Mouse (Mus musculus): ENCODE measurements around the gene Rnf111. TPM values are rescaled to one million over a fixed set of nuclear protein-coding genes. Genes with fewer than 3 reads are reported as not detected.
"Not testable (repeated sequence)": the region's sequence is repeated elsewhere in the genome, so short reads cannot be mapped to it uniquely, and the experiment has no call there.

Gene Rnf111
- total RNA-seq (2021): 10 to 100 TPM; 15.8 to 20.1 TPM
- long read RNA-seq, experiment 1, partial matches to known transcripts: 8 of 19 reads
- long read RNA-seq, experiment 1, other reads (novel, unspliced or antisense): 11 of 19 reads
- long read RNA-seq, experiment 2, partial matches to known transcripts: 4 of 12 reads
- long read RNA-seq, experiment 2, other reads (novel, unspliced or antisense): 7 of 12 reads

DNA sequence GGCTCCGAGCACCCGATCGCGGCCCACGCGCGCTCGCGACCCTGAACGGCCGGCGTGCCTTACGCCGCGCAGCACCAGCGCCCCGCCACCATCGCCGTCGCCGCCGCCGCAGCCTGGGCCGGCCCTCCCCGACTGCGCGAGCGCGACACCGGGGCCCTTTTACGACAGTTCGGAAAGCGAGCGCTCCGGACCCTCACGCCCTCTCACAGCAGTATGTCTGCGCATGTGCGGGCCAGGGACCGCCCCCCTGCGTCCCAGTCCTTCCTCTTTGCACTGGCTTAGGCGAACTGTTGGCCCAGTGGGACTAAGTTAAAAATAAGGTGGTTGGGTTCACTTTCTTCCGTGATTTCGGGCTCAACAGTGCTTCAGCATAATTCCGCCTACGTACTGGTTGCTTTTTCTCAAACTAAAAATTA, at the start of gene Rnf111:
Gene Rnf111, minus strand, starts transcription at position 100 of the 416 bp plus-strand sequence.
- peak; percentile 98 for DNase-seq

DNA sequence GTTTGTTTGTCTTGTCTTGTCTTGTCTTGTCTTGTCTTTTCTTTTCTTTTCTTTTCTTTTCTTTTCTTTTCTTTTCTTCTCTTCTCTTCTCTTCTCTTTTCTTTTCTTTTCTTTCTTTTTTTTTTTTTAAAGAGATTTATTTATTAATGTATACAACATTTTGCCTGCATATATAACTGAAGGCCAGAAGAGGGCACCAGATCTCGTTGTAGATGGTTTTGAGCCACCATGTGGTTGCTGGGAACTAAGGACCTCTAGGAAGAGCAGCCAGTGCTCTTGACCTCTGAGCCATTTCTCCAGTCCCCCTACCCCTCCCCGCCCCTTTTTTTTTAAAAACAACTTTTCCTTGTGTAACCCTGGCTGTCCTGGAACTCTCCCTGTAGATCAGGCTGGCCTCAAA, 48.7 kb upstream of the Rnf111 start:
- DNase-seq: not testable (repeated sequence)

DNA sequence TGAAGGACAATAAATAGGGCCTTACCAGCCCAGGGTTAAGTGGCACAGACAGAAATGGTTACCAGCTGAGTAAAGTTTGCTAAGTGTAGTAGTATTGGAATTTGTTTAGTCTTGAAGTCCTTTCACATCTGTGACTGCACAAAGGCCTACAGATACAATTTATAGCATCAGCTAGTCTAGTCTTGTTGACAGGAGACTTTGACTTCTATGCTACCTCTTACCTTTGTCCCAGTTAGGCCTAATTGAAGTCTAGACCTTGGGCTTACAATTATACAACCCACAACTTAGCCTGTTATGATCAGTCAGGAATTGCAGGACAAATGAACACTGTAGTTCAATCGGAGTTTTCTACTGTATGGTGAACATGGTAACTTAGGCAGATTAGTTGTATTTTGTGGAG, 48.0 kb upstream of the Rnf111 start:
- DNase-seq: no peak

DNA sequence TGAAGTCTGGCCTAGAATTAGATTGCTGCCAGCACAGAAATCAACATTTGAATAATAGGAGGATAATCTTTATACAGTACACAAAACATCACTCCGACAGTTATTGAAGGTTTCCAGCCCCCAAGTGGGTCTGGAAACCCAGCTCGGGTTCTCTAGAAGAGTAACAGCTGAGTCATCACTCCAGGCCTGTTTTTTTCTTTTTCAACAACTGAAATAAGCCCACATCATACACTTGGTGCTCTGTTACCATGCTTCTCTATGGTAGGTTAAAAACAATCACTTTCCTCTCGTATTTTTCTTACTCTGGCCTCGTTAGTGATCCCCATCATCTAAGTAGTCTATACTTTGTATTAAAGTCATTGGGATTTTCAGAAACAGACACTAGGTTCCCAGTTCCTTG, 44.8 kb upstream of the Rnf111 start:
- no peak for DNase-seq

DNA sequence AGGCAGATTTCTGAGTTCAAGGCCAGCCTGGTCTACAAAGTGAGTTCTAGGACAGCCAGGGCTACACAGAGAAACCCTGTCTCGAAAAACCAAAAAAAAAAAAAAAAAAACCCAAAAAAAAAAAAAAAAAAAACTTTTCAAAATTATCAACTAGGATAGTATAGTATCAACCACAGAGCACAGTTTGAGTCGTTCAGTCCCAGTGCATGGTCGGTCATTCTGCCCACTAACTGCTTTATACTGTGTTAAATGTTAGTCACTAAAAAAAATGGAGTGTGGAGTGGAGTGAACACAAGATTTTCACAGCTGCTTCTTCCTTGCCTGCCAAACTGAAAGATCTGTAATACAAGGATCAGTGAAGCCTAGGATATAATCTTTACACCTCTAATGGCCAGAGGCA, 43.1 kb upstream of the Rnf111 start:
- not testable (repeated sequence) for DNase-seq

DNA sequence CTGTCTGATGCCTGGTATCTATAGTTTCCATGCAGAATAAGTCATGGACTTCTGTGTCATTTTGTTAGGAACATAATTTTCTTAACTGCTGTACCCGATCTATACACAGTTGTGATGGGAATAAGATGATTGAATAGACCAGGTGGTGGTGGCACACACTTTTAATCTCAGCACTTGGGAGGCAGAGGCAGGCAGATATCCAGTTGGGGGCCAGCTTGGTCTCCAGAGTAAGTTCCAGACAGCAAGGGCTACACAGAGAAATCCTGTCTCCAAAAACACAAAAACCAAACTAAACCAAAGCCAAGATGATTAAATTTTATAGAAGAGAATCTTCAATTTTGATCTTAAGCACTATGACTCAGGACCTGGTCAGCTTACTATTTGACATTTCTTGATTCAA, 41.3 kb upstream of the Rnf111 start:
- DNase-seq: no peak

DNA sequence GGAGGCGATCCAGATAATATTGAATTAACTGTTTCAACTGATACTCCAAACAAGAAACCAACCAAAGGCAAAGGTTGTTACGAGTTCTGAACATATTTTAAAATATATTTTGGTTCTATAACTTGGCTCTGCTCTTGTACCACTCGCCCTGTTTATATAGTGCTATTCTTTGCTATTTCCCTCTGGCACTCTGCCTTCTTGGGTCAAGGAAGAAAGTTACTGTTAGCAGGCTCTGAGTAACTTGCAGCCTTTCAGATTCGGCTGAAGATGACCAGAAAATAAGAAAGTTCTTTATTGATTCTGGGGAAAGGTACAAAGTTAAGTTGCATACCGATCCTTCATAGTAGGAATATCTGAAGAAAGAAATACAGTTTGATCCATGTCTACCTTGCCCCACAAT, 40.5 kb upstream of the Rnf111 start:
- DNase-seq: no peak

DNA sequence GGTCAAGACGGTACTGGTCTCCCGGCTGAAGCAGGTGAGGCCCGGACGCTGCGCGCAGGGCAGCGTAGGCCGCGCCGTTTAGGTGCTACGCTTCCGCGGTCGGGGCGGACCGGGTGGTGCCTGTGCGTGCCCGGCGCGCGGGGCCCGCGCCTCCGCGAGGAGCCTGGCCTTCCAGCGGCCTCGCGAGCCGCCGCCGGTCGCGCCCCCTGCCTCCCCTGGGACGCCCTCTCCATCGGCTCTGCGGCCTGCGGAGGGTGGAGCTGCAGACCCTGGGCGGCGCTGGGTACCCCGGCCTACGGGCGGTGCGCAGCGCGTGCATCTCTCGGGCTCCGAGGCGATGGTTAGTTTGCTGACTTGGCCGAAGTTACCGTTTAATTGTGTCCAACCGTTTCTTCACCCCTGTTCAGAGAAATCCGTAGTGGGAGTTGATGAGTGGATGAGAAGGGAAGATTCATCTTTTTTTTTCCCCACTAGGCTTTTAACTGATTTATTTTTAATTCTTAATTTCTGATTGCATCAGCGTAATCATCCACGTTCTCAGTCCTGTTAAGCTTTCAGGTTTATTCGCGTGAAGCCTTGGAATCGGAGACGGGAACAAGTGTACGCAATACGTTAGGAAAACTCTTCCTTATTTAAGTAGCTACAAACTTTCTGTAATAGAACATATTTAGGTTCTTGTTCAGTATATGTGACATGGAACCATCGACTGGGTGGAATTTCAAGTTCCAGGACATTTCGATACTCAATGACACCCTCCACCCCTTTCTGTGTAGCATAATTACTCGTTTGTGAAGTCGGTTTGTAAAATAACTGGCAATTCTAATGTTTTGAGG, 39.7 kb upstream of the Rnf111 start:
- DNase-seq: peak; percentile 71

DNA sequence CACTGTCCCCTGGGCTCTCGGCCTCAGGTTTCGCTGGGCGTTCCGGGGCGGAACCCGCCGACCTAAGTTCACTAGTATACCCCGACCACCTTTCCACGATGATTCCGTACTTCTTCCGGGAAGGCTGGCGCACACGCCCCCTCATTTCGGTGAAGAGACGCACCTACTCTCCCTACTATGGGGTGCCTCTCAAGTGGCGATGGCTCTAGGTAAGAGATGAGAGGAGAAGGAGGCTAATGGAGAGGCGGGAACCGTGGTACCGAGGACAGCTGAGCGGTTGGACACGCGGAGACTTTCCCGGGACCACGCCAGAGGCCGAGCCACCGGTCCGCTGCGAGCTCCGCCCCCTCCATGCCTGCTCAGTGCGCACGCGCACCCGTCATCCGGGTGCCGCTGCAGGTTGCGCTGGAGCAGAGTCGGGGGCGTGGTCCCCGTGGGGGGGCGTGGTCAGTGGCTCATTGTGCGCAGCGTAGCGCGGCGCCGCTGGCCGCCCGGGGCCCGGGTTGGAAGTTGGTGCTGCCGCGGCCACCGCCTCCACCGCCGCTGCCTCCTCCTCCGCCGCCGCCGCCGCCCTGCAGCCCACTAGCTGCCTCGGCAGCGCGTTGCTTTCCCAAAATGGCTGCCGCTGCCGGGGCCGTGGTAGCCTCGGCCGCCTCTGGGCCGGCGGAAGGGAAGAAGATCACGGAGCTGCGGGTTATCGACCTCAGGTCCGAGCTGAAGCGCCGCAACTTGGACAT, 38.9 kb upstream of the Rnf111 start, which contains the start of gene Sltm:
Gene Sltm, plus strand, starts transcription at position 450 of the 737 bp plus-strand sequence.
- DNase-seq: peak; percentile 100

DNA sequence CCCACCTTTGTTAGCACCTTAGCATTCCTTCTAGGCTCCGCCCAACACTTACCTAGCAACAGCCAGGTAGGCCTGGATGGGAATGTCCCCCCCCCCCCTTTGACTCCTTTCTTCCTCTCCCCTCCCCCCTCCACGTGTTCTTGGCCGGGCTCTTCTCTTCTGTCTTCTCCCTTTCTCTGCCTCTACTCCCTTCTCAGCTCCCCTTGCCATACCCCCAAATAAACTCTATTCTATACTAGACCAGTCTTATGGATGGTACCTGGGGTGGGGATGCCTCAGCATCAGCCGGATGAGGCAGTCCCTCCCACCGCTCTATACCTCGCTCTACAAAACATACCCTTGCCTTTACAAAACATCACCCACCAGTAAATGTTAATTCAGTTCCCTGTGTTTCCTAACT, 38.1 kb upstream of the Rnf111 start:
- DNase-seq: no peak

DNA sequence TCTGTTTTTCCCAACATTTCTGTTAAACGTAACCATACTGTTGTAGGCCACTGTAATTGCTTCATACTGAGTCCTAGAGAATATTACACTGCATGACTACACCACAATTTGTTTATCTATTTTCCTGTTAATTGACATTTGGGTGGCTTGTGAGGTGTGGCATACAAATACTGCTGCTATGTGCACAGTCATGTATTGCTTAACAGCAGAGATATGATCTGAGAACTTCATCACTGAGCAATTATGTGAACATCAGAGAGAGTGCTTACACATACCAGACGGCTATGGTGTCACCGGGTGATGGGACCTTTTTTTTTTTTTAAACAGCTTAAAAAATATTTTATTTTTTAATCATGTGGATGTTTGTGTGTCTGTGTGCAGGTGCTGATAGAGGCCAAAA, 29.8 kb upstream of the Rnf111 start:
- DNase-seq: no peak

DNA sequence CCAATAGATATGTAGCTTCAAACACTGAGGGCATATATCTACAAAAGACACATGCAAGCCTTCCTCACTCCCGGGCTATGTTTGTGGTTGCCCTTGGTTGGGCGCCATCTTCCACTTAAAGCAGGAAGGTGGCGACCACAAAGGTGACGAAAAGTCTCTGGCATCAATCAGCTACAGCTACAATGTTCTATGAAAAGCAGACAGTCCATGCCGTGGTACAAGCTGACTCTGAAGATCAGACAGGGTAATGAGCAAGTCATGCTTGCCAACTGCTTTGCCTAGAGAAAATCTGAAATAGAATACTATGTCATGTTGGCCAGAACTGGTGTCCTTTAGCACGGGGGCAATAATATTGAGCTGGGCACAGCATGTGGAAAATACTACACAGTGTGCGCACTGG, 20.8 kb upstream of the Rnf111 start:
- DNase-seq: peak; percentile 4

DNA sequence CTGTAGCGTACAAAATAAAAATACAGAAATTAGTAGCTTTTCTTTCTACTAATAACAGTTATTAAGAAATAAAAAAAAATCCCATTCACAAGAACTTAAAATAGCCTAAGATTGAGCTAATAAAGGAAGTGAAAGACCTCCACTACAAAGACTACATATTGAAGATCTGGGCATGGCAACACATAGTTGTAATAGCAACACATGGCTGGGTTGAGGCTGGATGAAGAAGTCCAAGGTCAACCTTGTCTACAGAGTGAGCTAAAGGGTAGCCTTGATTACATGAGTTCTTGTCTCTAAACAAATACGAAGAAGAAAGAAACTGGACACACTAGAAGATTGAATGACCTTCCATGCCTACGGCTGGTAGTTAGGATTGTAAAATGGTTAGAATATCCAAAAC, 20.3 kb upstream of the Rnf111 start:
- no peak for DNase-seq

DNA sequence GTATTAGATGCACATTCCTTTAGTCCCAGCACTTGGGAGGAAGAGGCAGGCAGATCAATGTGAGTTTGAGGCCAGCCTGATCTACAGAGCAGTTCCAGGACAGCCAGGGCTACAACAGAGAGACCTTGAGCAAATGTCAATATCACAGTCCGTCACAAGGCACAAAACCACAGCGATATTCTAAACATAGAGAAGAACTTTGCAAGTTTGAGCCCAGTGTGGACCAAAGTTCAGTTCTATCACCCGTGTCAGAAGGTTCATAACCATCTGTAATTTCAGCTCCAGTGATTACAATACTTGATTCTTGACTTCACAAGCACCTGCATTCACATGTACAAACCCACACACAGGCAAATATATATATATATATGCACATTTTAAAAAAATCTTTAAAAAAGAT, 17.1 kb upstream of the Rnf111 start:
- DNase-seq: no peak

DNA sequence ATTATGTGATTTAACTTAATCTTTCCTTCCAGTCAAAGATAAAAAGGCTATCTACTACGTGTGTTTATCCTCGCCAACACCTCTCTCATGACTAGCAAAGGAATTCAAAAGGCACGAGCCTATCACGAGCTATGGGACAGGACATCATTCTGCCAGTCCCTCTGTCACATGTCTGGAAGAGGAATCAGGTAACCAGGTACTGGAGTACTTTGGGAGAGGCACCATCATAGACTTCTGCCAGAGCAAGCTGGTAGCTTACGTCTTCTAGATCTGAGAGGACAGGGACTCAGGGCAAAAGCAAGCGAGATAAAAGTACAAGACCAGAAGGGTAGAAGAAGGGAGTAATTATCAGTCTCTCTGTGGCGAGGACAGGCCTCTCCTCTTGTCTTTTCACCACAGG, 8.2 kb upstream of the Rnf111 start:
- no peak for DNase-seq

DNA sequence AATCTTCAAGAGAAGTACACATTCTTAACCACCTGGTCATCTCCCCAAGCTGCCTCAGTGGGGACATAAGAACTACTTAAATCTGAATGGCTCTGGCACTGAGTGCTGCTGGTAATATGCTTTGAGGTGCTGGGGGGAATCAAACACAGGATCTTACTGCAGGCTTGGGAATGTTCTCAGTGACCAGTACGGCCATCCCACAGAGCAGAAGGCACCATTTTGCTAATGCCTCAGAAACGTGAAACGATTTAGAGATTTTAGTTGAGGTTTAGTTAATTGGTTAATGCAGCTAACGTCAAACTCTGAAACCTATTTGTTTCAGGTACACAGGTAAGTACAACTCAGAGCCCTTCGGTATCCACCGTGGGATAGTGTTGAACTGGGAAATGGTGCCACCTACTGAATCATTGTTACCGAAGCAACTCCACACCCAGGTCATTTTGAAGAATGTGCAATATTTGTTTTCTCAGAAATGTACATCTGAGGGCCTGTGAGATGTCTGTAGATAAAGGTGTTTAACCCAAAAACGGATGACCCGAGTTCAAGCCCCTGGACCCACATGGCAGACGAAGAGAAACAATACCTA, 7.6 kb upstream of the Rnf111 start:
- no peak for DNase-seq

DNA sequence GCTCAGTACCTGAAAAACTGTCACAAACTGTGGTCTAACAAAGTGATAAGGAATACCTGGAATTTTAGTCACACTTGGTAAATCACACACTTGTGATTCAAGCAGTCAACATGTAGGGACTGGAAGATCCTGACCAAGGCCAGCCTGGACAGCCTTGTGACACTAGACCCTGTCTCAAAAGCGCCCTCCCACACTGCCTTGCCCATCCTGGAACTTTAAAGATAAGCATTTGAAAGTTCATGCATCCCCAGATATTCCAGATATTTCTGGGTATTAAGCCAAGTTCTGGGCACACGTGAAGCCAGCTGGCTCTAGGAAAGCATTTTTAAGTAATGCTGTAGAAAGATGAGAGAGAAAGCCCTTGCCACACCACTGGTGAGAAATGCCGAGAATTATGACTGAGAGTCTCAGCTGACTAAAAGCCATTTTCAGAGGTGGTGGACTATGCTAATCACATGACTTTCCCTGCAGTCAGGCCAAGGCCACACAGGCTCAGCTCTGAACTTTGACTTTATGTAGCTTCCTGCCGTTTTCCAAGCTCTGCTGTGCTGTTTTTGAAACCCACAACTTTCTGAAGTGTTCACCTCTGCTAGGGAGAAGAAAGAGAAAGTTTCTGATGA, 6.5 kb upstream of the Rnf111 start:
- DNase-seq: no peak

DNA sequence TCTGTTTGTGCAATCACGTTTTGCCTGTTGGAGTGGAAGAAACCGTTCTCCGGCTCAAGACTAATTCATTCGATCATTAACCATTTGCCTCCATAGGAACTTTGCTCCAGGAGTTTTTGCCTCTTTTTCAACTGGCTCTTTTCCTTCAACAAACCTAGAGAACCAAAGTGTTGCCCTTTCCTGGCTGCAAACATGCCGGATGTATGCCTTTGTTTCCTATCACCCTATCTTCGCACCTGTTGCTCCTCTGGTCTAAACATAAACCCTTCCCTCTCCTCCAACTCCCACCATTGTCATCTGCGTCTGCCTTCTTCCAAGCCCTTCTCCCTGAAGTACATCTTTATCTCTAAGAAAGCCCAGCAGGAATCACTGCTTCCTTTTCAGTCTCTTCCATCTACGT, 3.3 kb upstream of the Rnf111 start:
- DNase-seq: no peak

DNA sequence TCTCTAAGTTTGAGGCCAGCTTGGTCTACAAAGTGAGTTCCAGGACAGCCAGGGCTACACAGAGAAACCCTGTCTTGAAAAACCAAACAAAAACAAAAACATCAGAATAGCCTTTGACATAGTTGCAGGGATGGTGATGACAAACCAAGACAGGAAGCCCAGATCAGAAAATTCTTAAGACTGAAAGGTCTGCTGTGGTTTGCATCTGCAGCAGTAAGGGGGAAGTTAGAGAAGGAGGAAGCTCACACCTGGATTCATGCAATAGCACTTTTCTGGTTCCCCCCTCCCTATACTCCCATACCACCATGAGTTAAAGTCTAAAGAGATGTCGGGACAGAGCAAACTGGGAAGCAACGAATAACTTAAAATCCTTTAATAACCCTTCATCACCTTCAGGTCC, 2.7 kb upstream of the Rnf111 start:
- no peak for DNase-seq

DNA sequence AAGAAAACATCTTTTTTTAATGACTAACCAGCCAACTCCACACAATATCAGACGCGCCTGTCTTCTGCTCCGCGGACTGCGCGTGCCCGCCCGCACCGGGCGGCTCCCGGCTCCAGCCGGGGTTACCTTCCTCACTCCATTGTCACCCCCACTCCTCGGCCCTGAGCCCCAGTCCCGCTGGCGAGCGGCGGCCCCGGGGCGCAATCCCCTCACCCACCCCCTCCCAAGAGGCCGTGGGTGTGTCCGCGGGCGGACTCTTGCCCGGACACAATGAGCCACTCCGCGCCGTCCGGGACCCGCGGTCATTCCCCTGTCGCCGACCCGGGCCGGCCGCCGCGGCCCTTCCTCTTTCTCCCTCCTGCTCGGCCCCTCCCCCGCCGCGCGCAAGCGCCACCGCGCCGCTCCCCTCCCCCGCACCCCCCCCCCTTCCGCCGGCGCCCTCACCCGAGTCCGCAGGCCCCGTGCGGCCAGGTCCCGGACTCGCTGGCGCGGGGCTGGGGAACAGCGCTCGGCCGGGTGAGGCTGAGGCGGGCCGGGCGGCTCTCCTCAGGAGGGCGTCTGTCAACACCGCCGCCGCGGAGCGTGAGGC, 416 bp downstream of the Rnf111 start:
- peak; percentile 71 for DNase-seq

DNA sequence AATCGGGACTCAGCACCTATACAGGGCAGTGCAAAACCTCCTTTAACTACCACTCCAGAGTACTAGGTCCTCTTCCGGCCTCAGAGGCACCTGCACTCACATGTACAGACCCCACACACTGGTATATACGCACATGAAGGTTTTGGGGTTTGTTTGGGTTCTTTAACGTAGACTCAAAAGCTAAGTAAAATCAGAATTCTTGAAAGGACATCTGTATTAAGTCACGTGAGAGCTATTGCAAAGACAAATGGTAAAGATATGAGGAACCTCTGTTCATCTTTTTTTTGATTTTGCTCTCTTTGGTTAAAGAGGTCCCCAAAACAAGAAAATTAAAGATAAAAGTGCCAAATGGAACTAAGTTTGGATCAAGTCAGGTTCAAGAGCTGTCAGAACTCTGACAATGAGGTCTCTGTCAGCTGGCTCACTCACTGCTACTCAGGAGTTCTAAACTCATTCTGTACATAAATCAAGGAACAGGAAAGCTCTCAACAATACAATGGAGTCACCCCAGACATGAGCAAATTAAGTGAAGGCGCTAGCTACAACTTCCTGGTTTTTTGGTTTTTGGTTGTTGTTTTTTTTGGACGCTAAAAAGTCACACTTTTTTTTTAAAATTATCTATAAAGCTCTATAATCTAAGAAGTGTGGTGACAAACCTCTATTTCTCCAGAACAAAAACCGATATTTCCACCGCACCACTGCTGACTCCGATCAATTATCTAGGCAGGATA, 1.1 kb downstream of the Rnf111 start:
- no peak for DNase-seq
